Mouse (Mus musculus): ENCODE data around the gene Treml1.
A peak's percentile ranks its signal among the peaks of the same experiment; 100 is the strongest.

The Treml1 gene

DNA sequence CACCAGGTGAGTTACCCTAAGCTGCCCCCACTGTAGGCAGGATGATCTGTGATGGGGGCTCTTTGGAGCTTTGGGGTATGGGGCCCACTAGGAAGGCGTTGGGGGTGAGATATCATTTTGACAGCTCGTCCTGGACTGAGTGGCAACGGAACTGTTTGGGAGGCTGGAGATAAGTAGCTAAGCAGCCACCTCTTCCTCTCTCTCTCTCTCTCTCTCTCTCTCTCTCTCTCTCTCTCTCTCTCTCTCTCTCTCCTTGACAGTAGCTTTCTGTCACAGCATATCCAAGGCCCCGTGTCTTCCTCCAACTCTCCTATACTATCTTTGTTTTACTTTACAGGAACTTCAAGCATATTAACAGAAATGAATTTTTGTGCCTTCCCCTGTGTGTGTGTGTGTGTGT is 746 bp downstream of the Treml1 start:
- DNase-seq, result no peak

- DNase-seq, result no peak
Measured at GRCm38 (mm10) chr17:48362346-48362745, 2.6 kb downstream of the Treml1 start.

- DNase-seq, result peak; percentile 49 to 64
Measured at GRCm38 (mm10) chr17:48362966-48363365, 3.2 kb downstream of the Treml1 start.

- DNase-seq, result no peak
Measured at GRCm38 (mm10) chr17:48363421-48363965, 3.8 kb downstream of the Treml1 start.

DNA sequence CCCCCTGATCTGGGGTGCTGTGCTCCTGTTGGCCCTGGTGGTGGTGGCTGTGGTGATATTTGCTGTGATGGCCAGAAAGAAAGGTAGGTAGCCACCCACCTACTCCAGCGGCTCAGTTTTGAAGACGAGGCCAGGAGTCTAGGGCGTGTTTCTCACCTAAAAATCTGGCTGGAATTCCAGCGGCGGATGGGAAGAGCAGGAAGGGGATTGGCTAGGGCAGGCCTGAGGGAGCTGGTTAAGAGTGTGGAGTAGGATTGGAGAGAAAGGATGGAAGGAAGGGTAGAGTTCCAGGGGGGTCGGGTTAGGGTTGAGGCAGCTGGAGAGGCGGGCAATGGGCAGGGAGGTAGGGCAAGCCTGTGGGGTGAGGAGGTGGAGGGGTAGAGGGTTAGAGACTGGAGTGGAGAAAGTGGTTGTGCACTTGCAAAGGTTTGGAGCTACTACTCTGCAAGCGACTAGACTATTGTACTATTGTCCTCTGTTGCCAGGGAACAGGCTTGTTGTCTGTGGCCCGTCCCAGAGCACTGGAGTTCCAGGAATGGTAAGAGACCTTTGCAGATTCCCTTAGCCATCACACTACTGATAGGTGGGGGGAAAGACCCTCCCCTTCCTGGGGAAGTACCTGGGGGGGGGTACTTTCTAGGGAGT is 5.9 kb downstream of the Treml1 start:
- DNase-seq, result no peak

GRCm38 (mm10) chr17:48366806-48367205 is 7.1 kb downstream of the Treml1 start:
- DNase-seq, result no peak

GRCm38 (mm10) chr17:48371621-48372020 is 11.9 kb downstream of the Treml1 start:
- peak in 1 of 2 experiments; percentile 3 for DNase-seq

GRCm38 (mm10) chr17:48372987-48373386 is 13.3 kb downstream of the Treml1 start:
- DNase-seq, result no peak

- DNase-seq, result no peak
Measured at GRCm38 (mm10) chr17:48376102-48376501, 16.4 kb downstream of the Treml1 start.

DNA sequence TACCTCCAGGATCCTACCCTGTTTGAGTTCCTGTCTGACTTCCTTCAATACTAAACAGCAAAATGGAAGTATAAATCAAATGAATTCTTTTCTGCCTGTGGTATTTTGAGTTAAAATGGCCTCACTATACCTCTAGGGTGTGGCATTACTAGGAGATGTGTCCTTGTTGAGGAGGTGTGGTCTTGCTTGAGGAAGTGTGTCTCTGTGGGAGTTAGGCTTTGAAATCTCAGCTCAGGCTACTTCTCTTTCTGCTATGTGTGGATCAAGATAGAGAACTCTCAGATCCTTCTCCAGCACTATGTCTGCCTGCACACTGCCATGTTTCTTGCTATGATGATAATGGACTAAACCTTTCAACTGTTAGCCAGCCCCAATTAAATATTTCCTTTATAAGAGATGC is 19.3 kb downstream of the Treml1 start:
- no peak for DNase-seq

- DNase-seq, result no peak
Measured at GRCm38 (mm10) chr17:48385786-48386461, 26.2 kb downstream of the Treml1 start.

DNA sequence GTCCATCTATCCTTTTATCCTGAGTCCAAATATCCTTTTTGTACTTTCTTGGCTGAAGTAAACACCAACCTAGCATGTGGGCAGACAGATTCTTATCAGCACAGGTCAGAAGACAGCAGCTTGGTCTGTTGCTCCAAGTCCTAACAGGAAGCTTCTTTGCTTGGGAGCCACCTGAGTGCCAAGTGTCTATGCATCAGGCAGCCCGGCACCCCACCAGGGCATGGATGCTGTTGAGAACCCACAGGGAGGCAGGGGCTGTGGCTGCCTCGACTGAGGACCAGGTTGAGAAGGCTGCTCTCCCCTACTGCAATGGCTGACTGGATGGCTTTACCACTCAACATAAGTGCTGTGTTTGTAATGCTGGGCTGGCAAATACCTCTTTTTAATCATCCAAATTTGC is 28.9 kb downstream of the Treml1 start:
- DNase-seq, result no peak

DNA sequence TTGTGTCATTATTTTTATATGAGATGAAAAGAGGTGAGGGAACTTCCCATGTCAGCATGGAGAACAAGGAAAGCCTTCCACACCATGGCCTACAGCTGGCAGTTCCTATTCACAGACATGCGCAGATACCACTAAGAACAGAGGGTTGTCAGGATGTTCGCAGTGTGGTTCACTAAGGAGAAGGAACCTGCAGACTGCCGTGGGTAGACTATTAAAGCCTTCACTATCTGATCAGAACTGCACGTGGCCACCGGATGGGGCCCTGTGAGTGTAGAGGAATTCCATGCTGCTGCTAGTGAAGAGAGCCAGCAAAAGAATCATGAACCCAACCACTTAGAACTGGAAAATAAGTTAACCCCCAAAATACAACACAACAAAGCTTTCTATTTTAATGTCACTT is 29.7 kb downstream of the Treml1 start:
- no peak for DNase-seq

DNA sequence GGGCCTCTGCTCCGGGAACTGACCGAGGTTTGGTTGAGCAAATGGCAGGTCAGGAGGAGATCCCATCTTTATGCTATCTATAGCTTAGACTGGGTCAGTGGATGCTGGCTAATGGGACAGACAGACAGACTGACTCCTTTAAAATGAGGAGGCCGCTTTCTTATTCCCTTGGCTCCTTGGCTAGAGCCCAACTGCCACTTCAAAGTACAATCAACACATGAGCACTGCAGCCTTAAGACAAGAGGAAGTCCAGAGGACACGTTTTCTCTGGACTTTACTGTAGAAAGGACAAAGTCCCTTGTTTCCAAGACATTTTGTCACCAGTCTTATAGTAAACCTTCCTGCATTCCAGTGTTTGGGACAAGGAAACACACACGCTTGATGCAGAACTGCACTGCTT is 31.7 kb downstream of the Treml1 start:
- peak in 1 of 2 experiments; percentile 33 for DNase-seq

DNA sequence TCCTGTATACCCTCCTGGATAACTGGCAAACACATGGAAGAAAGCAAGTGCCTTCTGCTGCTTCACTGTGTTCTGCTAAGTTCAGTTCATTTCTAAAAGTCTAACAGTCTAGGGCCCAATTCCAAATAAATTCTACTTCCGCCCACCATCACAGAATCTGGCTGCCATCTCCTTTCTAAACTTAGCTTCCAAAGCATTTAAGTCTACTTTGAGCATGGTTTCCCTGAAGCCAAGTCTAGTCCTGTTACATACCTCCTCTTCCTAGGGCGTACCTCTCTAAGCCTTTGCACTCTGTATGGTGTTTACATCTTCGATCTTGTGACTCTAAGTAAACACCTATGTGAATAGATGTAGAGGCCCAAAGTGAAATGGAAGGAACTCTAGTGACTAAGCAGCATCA is 32.9 kb downstream of the Treml1 start:
- DNase-seq, result no peak

- DNase-seq, result no peak
Measured at GRCm38 (mm10) chr17:48401710-48402109, 42.0 kb downstream of the Treml1 start.

GRCm38 (mm10) chr17:48402751-48403150 is 43.0 kb downstream of the Treml1 start:
- no peak for DNase-seq

DNA sequence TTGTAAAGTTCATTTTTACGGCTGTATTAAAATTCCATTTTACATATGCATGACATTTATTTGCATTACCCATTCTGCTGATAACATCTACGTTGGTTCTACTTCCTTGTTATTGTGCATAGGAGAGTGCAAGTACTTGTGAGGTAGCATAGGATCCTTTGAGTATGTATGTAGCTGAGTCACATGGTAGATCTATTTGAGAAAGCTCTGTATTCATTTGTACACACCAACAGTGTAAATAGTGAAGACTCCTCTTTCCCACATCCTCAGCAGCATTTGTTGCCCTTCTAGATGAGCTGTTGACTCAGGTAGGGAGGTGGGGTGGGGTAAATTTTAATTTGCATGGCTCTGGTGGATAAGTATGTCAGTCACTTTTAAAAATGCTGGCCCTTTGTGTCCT is 44.1 kb downstream of the Treml1 start:
- no peak for DNase-seq

GRCm38 (mm10) chr17:48404706-48405105 is 45.0 kb downstream of the Treml1 start:
- no peak for DNase-seq

GRCm38 (mm10) chr17:48407154-48407553 is 47.4 kb downstream of the Treml1 start:
- no peak for DNase-seq

GRCm38 (mm10) chr17:48407910-48408525 is 48.3 kb downstream of the Treml1 start:
- DNase-seq, result no peak

DNA sequence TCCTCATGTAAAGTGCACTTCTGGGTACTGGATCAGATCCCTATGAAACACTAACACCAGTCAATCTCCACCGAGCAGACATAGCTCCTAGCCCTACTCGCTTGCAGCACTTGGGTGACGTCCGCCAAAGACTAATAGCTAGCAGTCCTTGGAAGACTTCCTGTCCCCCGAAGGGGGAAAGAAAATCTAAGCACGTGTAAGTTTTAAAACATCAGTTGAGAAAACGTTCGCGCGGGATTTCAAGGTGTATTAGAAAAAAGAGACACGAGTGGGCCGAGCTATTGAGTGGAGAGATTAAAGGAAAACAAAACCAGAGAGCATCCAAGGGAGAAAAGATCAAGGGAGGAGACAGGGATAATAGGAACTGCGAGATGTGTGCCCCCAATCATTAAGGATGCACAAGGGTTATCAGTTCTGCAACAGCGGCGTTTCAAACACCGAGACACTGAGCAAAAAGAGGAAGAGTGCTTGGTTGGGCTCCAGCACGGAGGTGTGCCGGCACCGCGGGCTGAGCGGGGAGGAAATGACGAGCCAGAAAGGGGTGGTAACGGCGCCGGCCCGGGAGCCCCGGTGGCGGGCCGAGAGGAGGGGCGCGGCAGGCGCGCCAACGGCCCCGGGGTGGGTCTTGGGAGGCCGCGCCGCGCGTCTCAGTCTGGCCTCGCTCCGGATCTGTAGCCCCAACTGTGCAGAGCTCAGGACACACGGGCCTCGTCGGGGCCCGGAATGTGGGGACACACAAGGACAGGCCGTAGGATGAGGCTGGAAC is 49.0 kb downstream of the Treml1 start:
- DNase-seq, result peak; percentile 73 to 88

Measured in kidney, postnatal 25 days (tissue).